Mouse (Mus musculus): ENCODE results near the gene Plcz1. TPM values are rescaled to one million over a fixed set of nuclear protein-coding genes. Genes with fewer than 3 reads are reported as not detected.

Gene Plcz1
- polyA plus RNA-seq, 1 experiment, result not detected

DNA sequence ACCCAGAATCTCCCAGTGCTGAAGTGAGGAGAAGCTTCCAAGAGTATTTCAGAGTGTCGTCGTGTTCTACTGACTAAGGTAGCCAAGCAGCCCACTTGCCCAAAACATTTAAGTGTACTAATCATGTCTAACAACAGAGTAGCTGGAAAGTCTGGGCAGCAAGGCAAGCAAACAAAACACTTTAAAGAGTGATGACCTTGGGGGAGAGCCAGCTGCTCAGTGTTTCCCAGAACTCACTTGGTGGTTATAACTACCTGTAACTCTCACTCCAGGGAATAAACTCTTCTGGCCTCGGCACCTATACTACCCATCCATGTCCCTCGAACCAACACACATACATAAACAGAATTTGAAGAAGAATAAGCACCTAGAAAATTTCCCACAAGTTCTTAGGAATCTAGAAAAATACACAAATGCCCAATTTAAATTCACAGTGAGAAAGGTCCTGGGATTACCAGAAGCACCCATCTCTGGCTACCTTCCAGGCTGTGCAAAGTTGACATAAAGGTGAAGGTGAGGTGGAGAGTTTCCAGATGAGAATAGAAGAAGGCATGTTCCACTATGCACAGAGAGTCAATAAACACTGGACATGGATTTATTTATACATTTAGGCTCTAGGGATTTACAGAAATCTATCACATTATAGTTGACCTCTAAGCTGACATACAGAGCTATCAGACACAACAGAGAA is 69.5 kb downstream of the Plcz1 start:
- no peaks in the 10 kb centered on the region for H3K27me3 ChIP-seq (ENCODE audit: control insufficient read depth, insufficient read depth, insufficient read length)
- H3K4me3 ChIP-seq (ENCODE audit: insufficient read depth, poor library complexity, severe bottlenecking), result no peak overlapping the region
- H3K79me3 ChIP-seq (ENCODE audit: low read depth), result no peaks in the 10 kb centered on the region
- no peak overlapping the region for H3ac ChIP-seq (ENCODE audit: control insufficient read depth, insufficient read length, low read depth)
- H3K79me2 ChIP-seq (ENCODE audit: control insufficient read depth, insufficient read depth), result no peaks in the 10 kb centered on the region
- TF ChIP-seq MYOG (IDR thresholded peaks at IDR 0.05; ENCODE audit: control insufficient read depth, extremely low read depth, insufficient read length), result no peak
- no peak for TF ChIP-seq MAX (IDR thresholded peaks at IDR 0.05)
- no peaks in the 10 kb centered on the region for H3K36me3 ChIP-seq (ENCODE audit: control insufficient read depth, insufficient read depth)

DNA sequence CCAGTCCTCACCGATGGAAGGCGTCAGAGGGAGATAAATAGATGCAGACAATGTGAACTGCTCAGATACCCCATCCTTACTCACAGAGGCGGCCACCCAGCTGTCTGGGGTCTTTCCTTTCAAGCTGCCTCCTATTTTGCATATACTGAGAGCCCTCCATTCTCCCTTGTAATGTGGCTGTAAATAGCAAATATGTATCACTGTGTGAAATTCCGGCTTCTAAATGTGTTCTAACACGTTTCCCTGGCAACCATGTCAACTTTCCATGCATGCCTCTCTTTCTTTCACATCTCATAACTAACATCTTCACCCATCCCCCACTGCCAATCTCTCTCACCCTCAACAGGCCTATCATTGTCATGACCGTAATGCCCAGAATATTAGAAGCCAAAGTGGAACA is 74.6 kb downstream of the Plcz1 start:
- H3K79me3 ChIP-seq (ENCODE audit: low read depth), result no peaks in the 10 kb centered on the region
- H3K36me3 ChIP-seq (ENCODE audit: control insufficient read depth, insufficient read depth), result no peaks in the 10 kb centered on the region
- H3ac ChIP-seq (ENCODE audit: control insufficient read depth, insufficient read length, low read depth), result no peak overlapping the region
- TF ChIP-seq FOSL1 (IDR thresholded peaks at IDR 0.05; ENCODE audit: insufficient read depth, low read length, poor library complexity, severe bottlenecking) (no peak), USF1 (IDR thresholded peaks at IDR 0.05; ENCODE audit: low read depth) (no peak), MYOD1 (IDR thresholded peaks at IDR 0.05; ENCODE audit: control insufficient read depth, insufficient read length, low read depth) (no peak), MYOG (IDR thresholded peaks at IDR 0.05; ENCODE audit: control insufficient read depth, extremely low read depth, insufficient read length) (no peak), MAX (IDR thresholded peaks at IDR 0.05) (no peak), CTCF (IDR thresholded peaks at IDR 0.05; ENCODE audit: control insufficient read depth, insufficient read depth, insufficient read length) (no peak), CEBPB (IDR thresholded peaks at IDR 0.05; ENCODE audit: low read depth) (no peak)
- H3K79me2 ChIP-seq (ENCODE audit: control insufficient read depth, insufficient read depth), result no peaks in the 10 kb centered on the region
- no peaks in the 10 kb centered on the region for H3K27me3 ChIP-seq (ENCODE audit: control insufficient read depth, insufficient read depth, insufficient read length)
- no peak overlapping the region for H3K4me3 ChIP-seq (ENCODE audit: insufficient read depth, poor library complexity, severe bottlenecking)

DNA sequence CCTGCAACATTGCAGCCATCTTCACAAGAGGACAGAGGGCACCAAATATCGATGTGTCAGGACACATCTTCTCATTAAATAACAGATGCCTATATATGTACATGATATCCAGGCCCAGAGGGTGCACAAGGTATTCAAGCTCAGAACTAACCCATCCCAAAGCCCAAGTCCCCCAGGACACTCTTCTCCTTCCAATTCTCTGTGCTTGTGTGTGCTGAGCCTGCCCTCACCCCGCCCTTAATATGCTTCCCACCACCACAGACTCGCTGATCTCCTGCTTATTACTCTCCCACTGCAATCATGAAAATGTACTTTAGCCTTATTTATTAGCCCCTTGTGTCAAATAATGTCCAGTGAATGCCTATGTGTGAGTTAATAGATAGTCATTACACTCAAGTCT is 76.4 kb downstream of the Plcz1 start:
- Histone ChIP-seq H3K36me3 (ENCODE audit: control insufficient read depth, insufficient read depth) (no peaks in the 10 kb centered on the region), H3K4me3 (ENCODE audit: insufficient read depth, poor library complexity, severe bottlenecking) (no peak overlapping the region), H3K79me2 (ENCODE audit: control insufficient read depth, insufficient read depth) (no peaks in the 10 kb centered on the region), H3ac (ENCODE audit: control insufficient read depth, insufficient read length, low read depth) (no peak overlapping the region), H3K27me3 (ENCODE audit: control insufficient read depth, insufficient read depth, insufficient read length) (no peaks in the 10 kb centered on the region), H3K79me3 (ENCODE audit: low read depth) (no peaks in the 10 kb centered on the region)
- TF ChIP-seq MYOD1 (IDR thresholded peaks at IDR 0.05; ENCODE audit: control insufficient read depth, insufficient read length, low read depth) (no peak), MAX (IDR thresholded peaks at IDR 0.05) (no peak), MYOG (IDR thresholded peaks at IDR 0.05; ENCODE audit: control insufficient read depth, extremely low read depth, insufficient read length) (no peak)

DNA sequence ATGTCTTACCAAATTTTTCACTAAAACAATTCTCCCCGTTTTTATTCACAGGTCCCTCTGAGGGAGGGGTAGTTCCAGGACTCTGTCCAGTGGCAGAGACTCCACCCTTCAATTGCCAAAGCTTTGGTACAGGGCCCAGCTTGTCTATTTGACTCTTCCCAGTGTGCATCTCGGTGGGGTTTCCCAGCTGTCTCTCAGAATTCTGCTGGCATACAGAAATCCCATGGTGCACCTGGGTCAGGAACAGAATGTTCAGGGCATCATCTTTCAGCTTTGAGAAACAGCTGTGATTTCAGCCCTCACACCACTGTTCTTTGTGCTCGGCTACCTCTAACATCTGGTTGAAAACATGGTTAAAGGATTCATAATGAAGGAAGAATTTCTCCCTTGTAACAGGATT is 77.5 kb downstream of the Plcz1 start:
- no peak for TF ChIP-seq USF1 (IDR thresholded peaks at IDR 0.05; ENCODE audit: low read depth)
- Histone ChIP-seq H3ac (ENCODE audit: control insufficient read depth, insufficient read length, low read depth) (no peak overlapping the region), H3K79me3 (ENCODE audit: low read depth) (no peaks in the 10 kb centered on the region), H3K27me3 (ENCODE audit: control insufficient read depth, insufficient read depth, insufficient read length) (no peaks in the 10 kb centered on the region), H3K79me2 (ENCODE audit: control insufficient read depth, insufficient read depth) (no peaks in the 10 kb centered on the region), H3K36me3 (ENCODE audit: control insufficient read depth, insufficient read depth) (no peaks in the 10 kb centered on the region), H3K4me3 (ENCODE audit: insufficient read depth, poor library complexity, severe bottlenecking) (no peak overlapping the region)

DNA sequence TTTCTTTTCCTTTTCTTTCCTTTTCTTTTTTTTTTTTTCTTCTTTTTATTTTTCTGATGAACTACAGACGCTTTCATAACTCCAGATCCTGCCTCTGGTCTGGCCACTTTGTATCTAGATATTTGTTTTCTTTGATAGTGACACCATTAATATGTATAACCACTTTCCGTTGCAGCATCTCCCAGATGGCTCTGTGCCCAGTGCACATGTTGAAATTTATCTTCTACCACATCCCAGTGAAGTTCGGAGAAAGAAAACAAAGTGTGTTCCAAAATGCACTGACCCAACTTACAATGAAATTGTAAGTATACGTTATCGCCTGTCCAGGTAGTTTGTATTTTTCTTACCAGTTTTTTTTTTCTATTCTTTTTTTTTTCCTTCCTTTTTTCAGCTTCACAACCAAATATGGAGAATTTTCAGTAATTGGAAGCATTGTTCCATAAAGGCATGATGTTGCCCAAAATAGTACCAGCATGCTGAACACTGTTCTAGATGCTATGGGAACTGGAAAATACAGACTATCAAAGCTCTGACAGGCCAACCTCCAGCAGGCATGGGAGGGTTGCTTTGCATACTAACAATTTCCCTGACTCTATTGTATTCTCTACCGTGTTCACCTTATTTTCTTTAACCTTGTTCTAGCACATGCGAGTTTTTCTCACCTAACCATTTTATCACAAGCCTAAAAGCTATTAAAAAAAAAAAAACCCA is 83.6 kb downstream of the Plcz1 start:
- Histone ChIP-seq H3K36me3 (ENCODE audit: control insufficient read depth, insufficient read depth) (no peaks in the 10 kb centered on the region), H3K4me3 (ENCODE audit: insufficient read depth, poor library complexity, severe bottlenecking) (no peak overlapping the region), H3K79me3 (ENCODE audit: low read depth) (no peaks in the 10 kb centered on the region), H3ac (ENCODE audit: control insufficient read depth, insufficient read length, low read depth) (no peak overlapping the region), H3K79me2 (ENCODE audit: control insufficient read depth, insufficient read depth) (no peaks in the 10 kb centered on the region), H3K27me3 (ENCODE audit: control insufficient read depth, insufficient read depth, insufficient read length) (no peaks in the 10 kb centered on the region)
- no peak for TF ChIP-seq MYOD1 (IDR thresholded peaks at IDR 0.05; ENCODE audit: control insufficient read depth, insufficient read length, low read depth)
- no peak for TF ChIP-seq CTCF (IDR thresholded peaks at IDR 0.05; ENCODE audit: control insufficient read depth, insufficient read depth, insufficient read length)
- no peak for TF ChIP-seq MYOG (IDR thresholded peaks at IDR 0.05; ENCODE audit: control insufficient read depth, extremely low read depth, insufficient read length)
- TF ChIP-seq CEBPB (IDR thresholded peaks at IDR 0.05; ENCODE audit: low read depth), result no peak
- no peak for TF ChIP-seq MAX (IDR thresholded peaks at IDR 0.05)
- TF ChIP-seq FOSL1 (IDR thresholded peaks at IDR 0.05; ENCODE audit: insufficient read depth, low read length, poor library complexity, severe bottlenecking), result no peak
- TF ChIP-seq USF1 (IDR thresholded peaks at IDR 0.05; ENCODE audit: low read depth), result no peak

DNA sequence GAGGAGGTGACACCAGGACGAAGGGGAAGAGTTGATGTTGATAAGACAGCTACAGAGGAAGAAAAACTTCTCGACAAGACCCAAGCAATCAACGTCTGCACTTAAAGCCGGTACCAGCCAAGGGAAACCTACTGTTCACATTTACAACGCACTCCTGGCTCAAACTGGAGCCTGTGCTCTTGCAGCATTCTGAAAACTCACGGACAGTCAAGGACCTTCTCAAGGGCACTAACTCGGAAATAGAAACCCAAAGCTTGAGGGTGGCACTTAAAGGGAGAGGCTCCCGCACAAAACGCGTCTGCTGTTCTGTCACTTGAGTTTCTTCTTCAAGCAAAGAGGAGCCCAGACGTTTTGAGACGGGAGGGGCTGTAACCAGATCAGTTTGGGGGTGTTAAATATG is 87.7 kb downstream of the Plcz1 start:
- Histone ChIP-seq H3ac (ENCODE audit: control insufficient read depth, insufficient read length, low read depth) (no peak overlapping the region), H3K4me3 (ENCODE audit: insufficient read depth, poor library complexity, severe bottlenecking) (no peak overlapping the region), H3K36me3 (ENCODE audit: control insufficient read depth, insufficient read depth) (no peaks in the 10 kb centered on the region), H3K79me3 (ENCODE audit: low read depth) (no peaks in the 10 kb centered on the region), H3K79me2 (ENCODE audit: control insufficient read depth, insufficient read depth) (no peaks in the 10 kb centered on the region), H3K27me3 (ENCODE audit: control insufficient read depth, insufficient read depth, insufficient read length) (no peaks in the 10 kb centered on the region)
- no peak for TF ChIP-seq CTCF (IDR thresholded peaks at IDR 0.05; ENCODE audit: control insufficient read depth, insufficient read depth, insufficient read length)
- TF ChIP-seq MYOG (IDR thresholded peaks at IDR 0.05; ENCODE audit: control insufficient read depth, extremely low read depth, insufficient read length), result no peak
- no peak for TF ChIP-seq FOSL1 (IDR thresholded peaks at IDR 0.05; ENCODE audit: insufficient read depth, low read length, poor library complexity, severe bottlenecking)
- no peak for TF ChIP-seq MYOD1 (IDR thresholded peaks at IDR 0.05; ENCODE audit: control insufficient read depth, insufficient read length, low read depth)
- no peak for TF ChIP-seq CEBPB (IDR thresholded peaks at IDR 0.05; ENCODE audit: low read depth)
- no peak for TF ChIP-seq USF1 (IDR thresholded peaks at IDR 0.05; ENCODE audit: low read depth)
- no peak for TF ChIP-seq MAX (IDR thresholded peaks at IDR 0.05)

Data from C2C12 (cell line).